Mouse (Mus musculus) cerebellum, adult 2 months (tissue): ENCODE data around the gene Togaram1.

Experiments used
- CTCF ChIP-seq: fragments of 200-500 bp; IDR thresholded peaks from 2 replicates; pipeline ENCODE4 v1.5.1; 2011; ENCODE audit warnings: low read depth, mild to moderate bottlenecking, control low read depth, low read length, moderate library complexity, borderline replicate concordance; ENCODE audit not compliant: insufficient read depth
- POLR2A ChIP-seq: fragments of 200-500 bp; IDR thresholded peaks from 2 replicates; pipeline ENCODE4 v1.6.1; 2011; ENCODE audit warnings: low read length, control low read depth, borderline replicate concordance; ENCODE audit not compliant: insufficient read depth

GRCm38 (mm10) chr12:64975558-64975957 is 10.0 kb downstream of the Togaram1 start:
- TF ChIP-seq CTCF, result no peak
- no peak for TF ChIP-seq POLR2A
